Mouse (Mus musculus): ENCODE data around the gene Dus3l. TPM values are rescaled to one million over a fixed set of nuclear protein-coding genes. Genes with fewer than 3 reads are reported as not detected.
A peak's percentile ranks its signal among the peaks of the same experiment; 100 is the strongest.

The Dus3l gene
- total RNA-seq, 4 experiments from 2014 or later, result 65.0 to 75.5 (median 71.4) TPM

- no peak for DNase-seq (ENCODE audit: low spot score in 2 of 2)
These were observed 24.7 kb downstream of the Dus3l start for GRCm38 (mm10) chr17:56789286-56789685.

- no peak for DNase-seq (ENCODE audit: low spot score in 2 of 2)
These were observed 28.0 kb downstream of the Dus3l start for GRCm38 (mm10) chr17:56792588-56792987.

- DNase-seq (ENCODE audit: low spot score in 2 of 2), result no peak
These were observed 29.2 kb downstream of the Dus3l start for GRCm38 (mm10) chr17:56793614-56794319.

- DNase-seq (ENCODE audit: low spot score in 2 of 2), result no peak
These were observed 34.7 kb downstream of the Dus3l start for GRCm38 (mm10) chr17:56799276-56799675.

- no peak for DNase-seq (ENCODE audit: low spot score in 2 of 2)
These were observed 37.5 kb downstream of the Dus3l start for GRCm38 (mm10) chr17:56802065-56802464.

- no peak for DNase-seq (ENCODE audit: low spot score in 2 of 2)
These were observed 40.4 kb downstream of the Dus3l start for GRCm38 (mm10) chr17:56804952-56805351.

- DNase-seq (ENCODE audit: low spot score in 2 of 2), result no peak
These were observed 41.2 kb downstream of the Dus3l start for GRCm38 (mm10) chr17:56805784-56806183.

- peak; percentile 67 to 84 for DNase-seq (ENCODE audit: low spot score in 2 of 2)
These were observed 44.0 kb downstream of the Dus3l start for GRCm38 (mm10) chr17:56808518-56808917.

- peak; percentile 81 to 82 for DNase-seq (ENCODE audit: low spot score in 2 of 2)
These were observed 45.7 kb downstream of the Dus3l start for GRCm38 (mm10) chr17:56810245-56810644.

- peak; percentile 88 for DNase-seq (ENCODE audit: low spot score in 2 of 2)
These were observed 49.9 kb downstream of the Dus3l start for GRCm38 (mm10) chr17:56814316-56815056.

- DNase-seq (ENCODE audit: low spot score in 2 of 2), result no peak
These were observed 50.4 kb downstream of the Dus3l start for GRCm38 (mm10) chr17:56815057-56815345.

- no peak for DNase-seq (ENCODE audit: low spot score in 2 of 2)
These were observed 53.6 kb downstream of the Dus3l start for GRCm38 (mm10) chr17:56818067-56818636.

GRCm38 (mm10) chr17:56819032-56819545 is 54.5 kb downstream of the Dus3l start:
- DNase-seq (ENCODE audit: low spot score in 2 of 2), result no peak

Other genes starting within 250 kb of the Dus3l start
- gene Gm20219, start 210.4 kb upstream of the Dus3l start, total RNA-seq (2022), result 1 to 10 TPM in 3 of 4 experiments, under 1 TPM in 1; 0.71 to 5.3 (median 3.7) TPM
- 100 to 1,000 TPM; 122 to 182 (median 154) TPM for gene Safb2, start 180.2 kb upstream of the Dus3l start, total RNA-seq (2022)
- 100 to 1,000 TPM; 149 to 168 (median 159) TPM for gene Safb, start 179.9 kb upstream of the Dus3l start, total RNA-seq (2022)
- gene 2410015M20Rik, start 155.0 kb upstream of the Dus3l start, total RNA-seq (2022), result 100 to 1,000 TPM; 138 to 161 (median 146) TPM
- 100 to 1,000 TPM; 286 to 457 (median 374) TPM for gene Rpl36, start 151.3 kb upstream of the Dus3l start, total RNA-seq (2022)
- gene Lonp1, start 137.9 kb upstream of the Dus3l start, total RNA-seq (2022), result 10 to 100 TPM; 56.0 to 64.2 (median 59.3) TPM
- 1 to 10 TPM in 2 of 4 experiments, under 1 TPM in 2; 0.48 to 1.8 (median 1.2) TPM for gene Catsperd, start 136.6 kb upstream of the Dus3l start, total RNA-seq (2022)
- 10 to 100 TPM; 89.0 to 93.5 (median 93.0) TPM for gene Ranbp3, start 91.5 kb upstream of the Dus3l start, total RNA-seq (2022)
- 100 to 1,000 TPM; 161 to 224 (median 198) TPM for gene Ndufa11, start 47.0 kb upstream of the Dus3l start, total RNA-seq (2022)
- gene Vmac, start 46.7 kb upstream of the Dus3l start, total RNA-seq (2022), result 10 to 100 TPM; 10.3 to 15.4 (median 12.5) TPM
- 1 to 10 TPM; 2.3 to 3.3 (median 2.6) TPM for gene Nrtn, start 7.2 kb upstream of the Dus3l start, total RNA-seq (2022)
- gene Prr22, start 5.5 kb downstream of the Dus3l start, total RNA-seq (2022), result 1 to 10 TPM in 3 of 4 experiments, under 1 TPM in 1; 0.68 to 1.8 (median 1.6) TPM
- gene Rfx2, start 66.3 kb downstream of the Dus3l start, total RNA-seq (2022), result 1 to 10 TPM; 4.3 to 6.0 (median 5.0) TPM
- gene Acsbg2, start 109.7 kb downstream of the Dus3l start, total RNA-seq (2022), result not detected
- gene 1700061G19Rik, start 110.7 kb downstream of the Dus3l start, total RNA-seq (2022), result under 1 TPM in 3 of 4 experiments, not detected in 1; 0.20 to 0.35 (median 0.27) TPM
- gene Mllt1, start 170.7 kb downstream of the Dus3l start, total RNA-seq (2022), result 10 to 100 TPM; 73.9 to 92.9 (median 80.6) TPM
- gene Acer1, start 217.4 kb downstream of the Dus3l start, total RNA-seq (2022), result not detected
- 10 to 100 TPM; 60.9 to 70.6 (median 66.6) TPM for gene Clpp, start 225.5 kb downstream of the Dus3l start, total RNA-seq (2022)
- 10 to 100 TPM; 24.3 to 29.5 (median 25.4) TPM for gene Alkbh7, start 232.6 kb downstream of the Dus3l start, total RNA-seq (2022)
- gene Pspn, start 235.3 kb downstream of the Dus3l start, total RNA-seq (2022), result under 1 TPM in 1 of 4 experiments, not detected in 3; 0.82 TPM
- 10 to 100 TPM; 57.0 to 64.0 (median 61.5) TPM for gene Gtf2f1, start 246.5 kb downstream of the Dus3l start, total RNA-seq (2022)
- under 1 TPM in 2 of 4 experiments, not detected in 2; 0.45 to 0.57 TPM for gene Gm17949, start 246.7 kb downstream of the Dus3l start, total RNA-seq (2022)

Measured in layer of hippocampus, adult 8-10 months (tissue).